Mouse (Mus musculus): ENCODE data around the gene Astl.

DNA sequence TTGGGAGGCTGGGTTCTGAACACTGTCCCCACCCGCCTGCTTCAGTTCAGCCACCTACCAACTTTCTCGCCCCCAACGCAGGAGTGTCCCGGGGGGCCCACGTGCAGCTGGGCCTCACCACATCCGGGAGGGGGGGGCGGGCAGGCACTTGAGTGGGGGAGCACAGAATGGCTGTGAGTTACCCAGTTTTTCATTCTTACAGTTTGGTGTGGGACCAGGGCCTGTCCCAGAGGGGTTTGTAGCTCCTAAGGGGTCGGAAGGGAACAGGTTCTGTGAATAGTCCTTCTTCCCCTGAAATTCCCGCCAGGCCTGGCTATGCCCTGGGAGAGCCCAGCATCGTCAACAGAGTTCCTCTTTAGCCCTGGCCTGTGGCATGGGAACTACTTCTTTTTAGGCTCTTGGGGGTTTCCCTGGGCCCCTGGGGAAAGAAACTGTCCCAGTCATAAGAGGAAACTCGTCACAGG, 3.3 kb upstream of the Astl start:
- TF ChIP-seq CTCF (IDR thresholded peaks at IDR 0.05; ENCODE audit: insufficient read depth, low read depth, low read length) (no peak), POLR2A (IDR thresholded peaks at IDR 0.05; ENCODE audit: insufficient read depth, low read depth, low read length) (no peak)
